ENCODE assay signal across 7 mouse cellular contexts in genomic region chr6:31642451-31642942, GRCm38 (mm10).
DNase-seq lines count a peak whose midpoint lies in the region; ATAC-seq and TF ChIP-seq lines count a peak whose summit lies in the region.

No protein-coding gene starts in this region.

- no peak for TF ChIP-seq CTCF in forebrain, postnatal 0 days (IDR thresholded peaks at IDR 0.05; ENCODE audit: low read depth)

- H3K27me3 ChIP-seq in forebrain, postnatal 0 days (ENCODE audit: insufficient read depth, low read length), result no peaks in the 10 kb centered on the region
- H3K27me3 ChIP-seq in hindbrain, embryonic 12.5 days, result peaks cover 1% of the 10 kb centered on the region; the same call in 1 of the 2 replicates
- peaks cover 2% of the 10 kb centered on the region; the same call in 1 of the 2 replicates for H3K27me3 ChIP-seq in limb, embryonic 15.5 days
- no peaks in the 10 kb centered on the region for H3K27me3 ChIP-seq in stomach, embryonic 15.5 days (replicated peaks)

- no peak overlapping the region; the same call in 1 of the 2 replicates for H3K27ac ChIP-seq in ES-E14 (ENCODE audit: insufficient read depth, low read depth, low read length, poor library complexity, severe bottlenecking)
- no peak overlapping the region for H3K27ac ChIP-seq in forebrain, postnatal 0 days (ENCODE audit: low read depth, low read length)
- no peak overlapping the region for H3K27ac ChIP-seq in hindbrain, embryonic 12.5 days
- H3K27ac ChIP-seq in limb, embryonic 15.5 days, result peak overlapping the region; percentile 38; the same call in 1 of the 2 replicates
- 0 out of 2 replicates have a peak overlapping the region, but pooled peaks have one; percentile 26 for H3K27ac ChIP-seq in stomach, embryonic 15.5 days

- peak; percentile 66 for DNase-seq in ES-E14 (ENCODE audit: low read depth, low spot score)
- peak; percentile 8 for DNase-seq in T-cell, adult 2 months (ENCODE audit: low spot score)
- DNase-seq in forebrain, postnatal 0 days, result no peak
- DNase-seq in cerebellum, adult 11-12 months, result no peak

- in situ Hi-C loops in ES-E14 (cut with MboI; ENCODE audit: low sequenced_read_pairs in 2 of 2, unreplicated experiment in 2 of 2), result loop anchor here in 1 of 2 experiments (10.0 kb wide), 1 partner anchor 108 kb away; no protein-coding TSS in a partner anchor

- no peak overlapping the region for H3K4me3 ChIP-seq in ES-E14 (ENCODE audit: insufficient read depth in 1 of 2, low read depth in 1 of 2, low read length in 2 of 2, poor library complexity in 1 of 2, severe bottlenecking in 1 of 2)
- H3K4me3 ChIP-seq in forebrain, postnatal 0 days (ENCODE audit: low read depth, low read length), result no peak overlapping the region
- H3K4me3 ChIP-seq in hindbrain, embryonic 12.5 days, result no peak overlapping the region
- H3K4me3 ChIP-seq in limb, embryonic 15.5 days, result no peak overlapping the region
- no peak overlapping the region for H3K4me3 ChIP-seq in stomach, embryonic 15.5 days (replicated peaks)

- H3K4me1 ChIP-seq in ES-E14 (ENCODE audit: control insufficient read depth in 2 of 2, insufficient read depth in 2 of 2, low read length in 2 of 2, poor library complexity in 1 of 2), result peaks cover 2 to 15% of the 10 kb centered on the region in 2 experiments; a peak in 3 of 4 replicates
- no peaks in the 10 kb centered on the region for H3K4me1 ChIP-seq in forebrain, postnatal 0 days (ENCODE audit: insufficient read depth)
- peaks cover 20% of the 10 kb centered on the region for H3K4me1 ChIP-seq in hindbrain, embryonic 12.5 days
- peaks cover 8% of the 10 kb centered on the region for H3K4me1 ChIP-seq in limb, embryonic 15.5 days
- peaks cover 6% of the 10 kb centered on the region; the same call in 1 of the 2 replicates for H3K4me1 ChIP-seq in stomach, embryonic 15.5 days

- ATAC-seq in forebrain, postnatal 0 days, result 0 out of 2 replicates have a peak, but pooled peaks have one; percentile 28
- no peak for ATAC-seq in hindbrain, embryonic 12.5 days (ENCODE audit: low FRiP score)
- peak; percentile 43 for ATAC-seq in limb, embryonic 15.5 days (ENCODE audit: insufficient number of reproducible peaks, low FRiP score, low TSS enrichment, low read depth)
- peak; percentile 56; the same call in 1 of the 2 replicates for ATAC-seq in stomach, embryonic 15.5 days (ENCODE audit: insufficient read depth, low FRiP score, low read depth)

- no peak overlapping the region for H3K4me2 ChIP-seq in forebrain, postnatal 0 days (ENCODE audit: low read depth)
- 0 out of 2 replicates have a peak overlapping the region, but pooled peaks have one; percentile 8 for H3K4me2 ChIP-seq in hindbrain, embryonic 12.5 days (replicated peaks)
- H3K4me2 ChIP-seq in limb, embryonic 15.5 days, result no peak overlapping the region
- 0 out of 2 replicates have a peak overlapping the region, but pooled peaks have one; percentile 6 for H3K4me2 ChIP-seq in stomach, embryonic 15.5 days

- no peak overlapping the region; the same call in 1 of the 2 replicates for H3K9ac ChIP-seq in ES-E14 (ENCODE audit: insufficient read depth, low read depth, low read length, poor library complexity, severe bottlenecking)
- no peak overlapping the region for H3K9ac ChIP-seq in forebrain, postnatal 0 days
- no peak overlapping the region for H3K9ac ChIP-seq in hindbrain, embryonic 12.5 days
- 0 out of 2 replicates have a peak overlapping the region, but pooled peaks have one; percentile 1 for H3K9ac ChIP-seq in limb, embryonic 15.5 days
- no peak overlapping the region for H3K9ac ChIP-seq in stomach, embryonic 15.5 days

- H3K36me3 ChIP-seq in ES-E14 (ENCODE audit: control insufficient read depth, insufficient read depth, low read length, poor library complexity, severe bottlenecking), result no peaks in the 10 kb centered on the region
- H3K36me3 ChIP-seq in forebrain, postnatal 0 days (ENCODE audit: insufficient read depth), result no peaks in the 10 kb centered on the region
- no peaks in the 10 kb centered on the region for H3K36me3 ChIP-seq in hindbrain, embryonic 12.5 days
- no peaks in the 10 kb centered on the region for H3K36me3 ChIP-seq in limb, embryonic 15.5 days
- H3K36me3 ChIP-seq in stomach, embryonic 15.5 days, result no peaks in the 10 kb centered on the region

- no peaks in the 10 kb centered on the region for H3K9me3 ChIP-seq in ES-E14 (ENCODE audit: control insufficient read depth, insufficient read depth, low read depth, low read length)
- H3K9me3 ChIP-seq in forebrain, postnatal 0 days (ENCODE audit: low read length), result no peaks in the 10 kb centered on the region
- no peaks in the 10 kb centered on the region for H3K9me3 ChIP-seq in hindbrain, embryonic 12.5 days (replicated peaks)
- H3K9me3 ChIP-seq in limb, embryonic 15.5 days, result no peaks in the 10 kb centered on the region
- H3K9me3 ChIP-seq in stomach, embryonic 15.5 days, result no peaks in the 10 kb centered on the region

- 24% methylated on average over 13 of the region's 13 CpGs for WGBS in forebrain, postnatal 0 days
- WGBS in hindbrain, embryonic 12.5 days, result 25% methylated on average over 13 of the region's 13 CpGs
- WGBS in limb, embryonic 15.5 days, result 22% methylated on average over 13 of the region's 13 CpGs
- 28% methylated on average over 13 of the region's 13 CpGs for WGBS in stomach, embryonic 15.5 days

TF ChIP-seq in ES-E14, 5 proteins besides CTCF, POLR2A, EP300 and RAD21:
- TF ChIP-seq MAFK (IDR thresholded peaks at IDR 0.05; ENCODE audit: insufficient read depth, low read depth, low read length), result no peak
- TF ChIP-seq ZNF384 (IDR thresholded peaks at IDR 0.05; ENCODE audit: low read depth, low read length), result no peak
- no peak for TF ChIP-seq CHD2 (IDR thresholded peaks at IDR 0.05; ENCODE audit: low read depth, low read length)
- TF ChIP-seq HCFC1 (IDR thresholded peaks at IDR 0.05; ENCODE audit: borderline replicate concordance, insufficient read depth, low read length), result no peak
- TF ChIP-seq ZC3H11A (IDR thresholded peaks at IDR 0.05; ENCODE audit: borderline replicate concordance, low read depth, low read length), result no peak

Comparison
In these comparisons a context has a peak if more than half of its experiments do, and no peak if none do; other contexts are left out.
1. DNase-seq: peak in ES-E14 (single experiment) and T-cell, adult 2 months (single experiment); none in forebrain, postnatal 0 days (single experiment) and cerebellum, adult 11-12 months (single experiment).
2. H3K27ac ChIP-seq: peak in limb, embryonic 15.5 days (single experiment) and stomach, embryonic 15.5 days (single experiment); none in ES-E14 (single experiment), forebrain, postnatal 0 days (single experiment) and hindbrain, embryonic 12.5 days (single experiment).
3. H3K4me2 ChIP-seq: peak in hindbrain, embryonic 12.5 days (single experiment) and stomach, embryonic 15.5 days (single experiment); none in forebrain, postnatal 0 days (single experiment) and limb, embryonic 15.5 days (single experiment).